Mouse (Mus musculus): ENCODE measurements around the gene Tmem151b.

GRCm38 (mm10) chr17:45588370-45588769 lies 38.9 kb upstream of the Tmem151b start:
- no peak for TF ChIP-seq CTCF (IDR thresholded peaks at IDR 0.05; ENCODE audit: insufficient read depth, low read depth, low read length)
- no peak for TF ChIP-seq POLR2A (IDR thresholded peaks at IDR 0.05; ENCODE audit: insufficient read depth, low read depth, low read length)
